Mouse (Mus musculus) CD8-positive naive resting alpha-beta T cell, adult 2 months (primary cell): Measurements from ENCODE around the gene Leng8.

Source experiments
- DNase-seq, 2 experiments: peaks; one replicate each; pipeline ENCODE4 v3.0.0; 2022; ENCODE audit warnings: low read depth in 2 of 2, low spot score in 2 of 2

Gene Leng8

DNA sequence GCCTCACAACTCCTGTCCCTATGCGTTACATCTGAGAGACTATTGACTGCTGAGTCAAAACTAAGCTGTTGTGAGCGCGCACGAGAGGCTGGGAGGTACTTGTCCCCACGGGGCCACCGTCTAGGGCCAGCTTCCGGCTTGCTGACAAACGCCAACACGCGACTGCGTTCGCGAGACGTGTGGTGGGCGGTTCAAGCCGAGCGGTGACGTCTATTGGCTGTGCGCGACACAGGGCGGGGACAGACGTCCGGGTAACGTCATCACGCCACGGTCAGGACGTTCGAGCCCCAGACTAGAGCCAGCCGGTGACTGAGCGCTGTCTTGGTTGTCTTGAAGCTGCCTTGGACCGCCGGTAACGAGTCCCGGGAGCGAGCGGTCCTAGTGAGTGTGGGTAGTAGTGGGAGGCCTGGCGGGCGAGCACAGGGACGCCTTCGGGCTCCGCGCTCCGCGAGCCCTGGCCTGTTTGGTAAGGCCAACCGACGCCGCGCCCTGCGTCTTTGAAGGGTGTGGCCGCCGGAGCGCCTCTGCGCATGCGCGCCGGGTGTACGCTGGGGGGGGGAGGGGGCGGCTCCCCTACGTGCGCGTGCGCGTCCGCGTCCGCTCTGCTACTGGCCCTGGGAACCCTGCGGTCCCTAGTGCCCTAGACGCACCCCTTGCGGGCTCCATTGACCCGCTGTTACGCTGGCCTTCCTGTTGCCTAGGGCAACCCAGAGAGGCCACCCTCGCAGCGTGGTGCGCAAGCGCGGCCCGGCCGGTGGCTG, at the start of gene Leng8:
Gene Leng8, plus strand, starts transcription at position 269 of the 761 bp plus-strand sequence.
- peak; percentile 98 to 99 for DNase-seq

DNA sequence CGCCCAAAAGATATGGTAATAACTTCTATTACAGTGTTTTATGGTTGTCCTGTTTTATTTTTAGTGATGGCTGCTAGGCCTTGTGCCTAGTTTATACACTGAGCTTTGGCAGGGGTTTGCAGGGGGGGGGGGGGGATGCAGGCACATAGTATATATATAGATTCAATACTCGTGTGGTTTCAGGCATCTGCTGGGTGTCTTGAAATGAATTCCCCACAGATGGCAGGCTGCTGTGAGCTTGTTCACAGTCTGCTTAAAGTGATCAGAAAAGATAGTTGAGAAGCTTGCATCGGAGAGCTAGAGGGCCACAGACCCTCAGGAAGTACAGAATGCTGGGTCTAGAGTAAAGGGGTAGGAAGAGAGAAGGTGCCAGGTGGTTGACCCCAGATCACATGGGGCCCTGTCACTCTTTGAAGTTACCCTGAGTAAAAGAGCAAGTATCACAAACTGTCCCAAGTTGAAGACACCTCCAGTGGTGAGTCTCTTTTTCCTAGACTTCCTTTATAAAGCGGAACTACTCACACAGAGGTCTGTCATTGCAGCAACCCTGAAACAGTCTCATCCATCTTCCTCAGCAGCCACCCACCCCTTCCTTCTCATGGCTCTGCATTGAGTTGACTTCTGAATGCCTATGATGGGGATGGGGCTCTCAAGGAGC, 49.5 kb upstream of the Leng8 start:
- no peak for DNase-seq

DNA sequence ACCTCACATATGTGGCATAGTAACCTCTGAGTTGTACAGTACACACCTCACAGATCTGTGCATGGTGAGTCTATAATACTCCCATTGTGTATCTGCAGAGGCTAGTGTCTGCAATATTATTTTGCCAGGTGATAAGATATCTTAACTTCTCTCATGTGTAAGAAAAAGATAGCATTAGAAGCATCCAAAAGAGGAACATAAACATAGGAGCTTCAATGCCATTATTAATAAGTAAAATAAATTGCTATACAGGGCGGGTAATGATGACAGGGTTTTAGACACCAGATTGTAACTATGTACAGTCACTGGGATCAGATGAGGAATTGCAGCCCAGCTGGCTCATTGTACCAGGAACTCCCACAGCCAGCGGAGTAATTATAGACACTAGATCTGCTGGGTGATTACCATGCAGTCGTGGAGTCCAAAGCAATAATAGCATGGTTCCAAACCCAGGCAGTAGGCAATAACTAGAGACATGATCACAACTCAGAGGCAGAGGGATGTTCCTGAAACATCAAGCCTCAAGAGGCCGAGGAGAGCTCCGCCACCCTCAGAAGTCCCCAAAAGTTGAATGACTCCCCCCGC, 48.9 kb upstream of the Leng8 start:
- DNase-seq = no peak

DNA sequence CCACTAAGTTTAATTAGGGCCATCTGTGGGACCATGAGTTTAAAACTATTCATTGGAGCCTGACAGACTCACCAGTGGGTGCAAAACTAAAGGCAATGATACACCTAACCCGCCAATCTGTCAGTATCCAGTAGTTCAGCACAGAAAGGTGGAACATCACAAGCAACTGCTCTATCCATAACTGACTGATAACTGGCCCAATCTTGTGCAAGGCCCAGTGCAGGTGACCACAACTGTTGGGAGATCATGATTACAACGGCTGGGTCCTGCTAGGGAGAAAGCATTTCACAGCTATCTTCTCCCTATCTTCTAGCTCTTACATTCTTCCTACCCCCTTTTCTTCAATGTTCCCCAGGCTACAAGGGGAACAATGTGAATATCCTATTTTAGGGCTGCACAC, 48.2 kb upstream of the Leng8 start:
- DNase-seq = no peak

DNA sequence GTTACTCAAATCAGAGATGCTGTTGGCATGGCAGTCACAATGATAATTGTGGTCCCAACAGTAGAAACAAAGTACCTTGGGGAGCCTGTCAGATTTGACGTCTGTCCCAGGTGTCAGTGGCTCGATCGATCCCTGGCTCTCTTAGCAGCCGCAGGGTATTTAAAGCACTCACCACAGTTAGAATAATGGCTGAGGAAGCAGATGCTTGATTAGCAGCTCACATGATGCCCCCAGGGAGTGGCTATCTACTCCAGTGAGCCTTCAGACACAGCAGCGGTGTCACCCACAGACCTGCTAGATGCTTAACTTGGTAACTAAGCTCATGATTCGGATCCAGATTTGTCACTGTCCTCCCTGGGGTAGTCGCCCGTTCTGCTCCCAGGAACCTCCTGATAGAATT, 45.7 kb upstream of the Leng8 start:
- DNase-seq = no peak

DNA sequence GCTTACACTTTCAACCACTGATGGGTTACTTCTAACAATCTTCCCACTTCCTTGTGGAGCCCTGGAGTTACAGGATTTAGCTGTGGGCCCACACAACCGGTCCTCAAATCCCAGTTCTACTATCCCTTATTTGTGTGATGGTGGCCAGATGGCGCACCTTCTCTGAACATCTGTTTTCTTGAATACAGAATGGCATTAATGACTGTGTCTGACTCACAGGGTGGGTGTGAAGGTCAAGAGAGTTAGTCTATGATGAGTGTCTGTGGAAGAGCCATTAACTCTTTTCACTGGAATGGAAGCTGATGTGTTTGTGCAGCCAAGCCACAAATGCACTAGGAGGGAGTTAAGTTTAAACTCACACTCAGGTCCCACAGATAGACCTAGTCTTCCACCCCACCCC, 38.5 kb upstream of the Leng8 start:
- DNase-seq = no peak

DNA sequence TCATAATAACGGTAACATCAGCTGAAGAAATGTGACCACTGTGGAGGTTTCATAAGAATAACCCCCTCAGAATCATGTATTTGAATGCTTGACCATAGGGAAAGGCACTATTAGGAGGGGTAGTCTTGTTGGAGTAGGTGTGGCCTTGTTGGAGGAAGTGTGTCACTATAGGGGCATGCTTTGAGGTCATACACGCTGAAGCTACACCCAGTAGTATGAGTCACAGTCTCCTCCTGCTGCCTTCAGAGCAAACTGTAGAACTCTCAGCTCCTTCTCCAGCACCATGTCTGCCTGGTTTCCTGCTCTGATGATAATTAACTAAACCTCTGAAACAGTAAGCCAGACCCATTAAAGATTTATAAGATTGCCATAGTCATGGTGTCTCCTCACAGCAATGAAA, 38.0 kb upstream of the Leng8 start:
- no peak for DNase-seq

DNA sequence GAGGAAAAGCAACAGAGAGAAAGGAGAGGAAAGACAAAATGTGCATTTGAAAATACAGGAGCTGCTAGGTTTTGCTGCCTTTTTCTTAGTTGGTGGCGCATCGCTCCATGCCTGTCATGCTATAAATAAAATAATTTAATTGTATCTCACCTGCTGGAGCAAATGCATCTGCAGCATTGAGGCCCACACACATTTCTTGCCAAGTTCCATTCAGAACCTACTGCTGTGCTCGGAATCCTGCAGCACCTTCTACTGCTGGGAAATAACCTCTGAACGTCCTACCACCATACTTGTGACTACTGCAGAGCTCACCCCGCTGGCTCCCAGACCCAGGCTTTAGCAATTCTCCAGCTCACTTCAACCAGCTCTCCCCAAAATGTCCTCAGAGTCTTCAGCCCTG, 35.7 kb upstream of the Leng8 start:
- no peak for DNase-seq

DNA sequence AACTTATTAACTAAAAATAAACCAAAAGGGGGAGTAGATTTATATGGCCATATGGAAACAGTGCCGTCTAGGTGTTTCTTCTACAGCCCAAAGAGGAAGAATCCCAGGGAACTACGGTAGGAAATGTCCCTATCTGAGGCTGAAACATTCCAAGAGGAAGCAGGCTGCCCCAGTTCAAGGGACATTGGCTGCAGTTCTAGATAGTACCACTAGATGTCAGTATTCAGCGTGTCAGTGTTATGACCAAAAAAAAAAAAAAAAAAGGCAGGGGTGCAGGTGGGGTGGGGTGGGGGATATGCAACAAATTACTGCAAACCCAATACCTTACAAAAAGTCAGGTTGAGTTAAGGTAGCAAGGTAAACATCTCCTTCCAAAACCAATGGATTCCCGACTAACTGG, 33.4 kb upstream of the Leng8 start:
- DNase-seq = peak in 1 of 2 experiments; percentile 42

DNA sequence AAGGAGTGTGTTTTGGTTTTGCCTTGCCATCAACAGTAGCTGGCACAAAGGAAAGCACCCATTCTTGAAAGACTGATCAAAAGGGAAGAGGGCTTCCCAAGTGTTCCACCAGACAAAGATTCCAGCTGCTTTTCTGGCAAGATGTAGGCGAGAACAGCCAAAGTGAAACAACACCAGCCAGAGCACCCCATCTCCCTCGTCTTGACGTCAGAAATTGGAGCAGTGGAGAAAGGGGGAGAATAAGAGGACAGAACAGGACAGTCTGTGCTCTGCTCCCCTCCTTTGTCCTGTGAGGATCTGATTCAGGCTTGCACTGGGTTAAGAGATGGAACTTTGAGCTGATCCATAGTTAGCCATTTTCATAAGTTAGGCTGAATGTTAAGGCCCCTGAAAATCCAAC, 25.1 kb upstream of the Leng8 start:
- no peak for DNase-seq

DNA sequence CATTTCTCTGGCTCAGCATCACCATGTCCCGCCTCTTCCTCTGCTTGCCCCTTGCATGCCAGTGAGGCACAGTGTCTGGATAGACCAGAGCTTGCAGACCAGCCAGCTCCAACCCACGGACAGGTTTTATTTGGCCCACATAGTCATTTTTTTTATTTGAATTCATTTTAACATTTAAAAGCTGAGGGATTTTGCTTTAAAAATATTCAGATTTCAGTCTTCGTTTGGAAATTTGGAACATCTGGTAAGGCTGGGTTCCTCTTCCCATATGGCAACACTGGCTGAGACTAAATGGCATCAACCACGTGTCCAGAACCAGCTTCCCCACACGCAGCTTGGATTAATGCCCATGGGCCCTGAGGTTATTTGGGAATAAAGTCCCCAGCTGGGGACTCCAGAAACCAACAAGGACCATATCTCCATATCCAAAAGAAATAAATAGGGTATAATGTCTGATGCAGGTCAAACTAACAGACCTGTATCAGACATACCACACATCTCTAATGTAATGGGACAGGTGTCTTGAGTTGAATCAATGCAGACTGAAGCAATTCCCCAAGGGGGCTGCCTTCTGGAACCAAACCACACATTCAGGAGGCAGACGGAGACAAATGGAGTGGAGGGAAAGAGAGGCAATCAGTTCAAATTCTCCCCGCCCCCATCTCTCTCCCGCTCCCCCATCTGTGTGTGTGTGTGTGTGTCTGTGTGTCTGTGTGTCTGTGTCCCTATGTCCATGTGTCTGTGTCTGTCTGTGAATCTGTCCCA, 19.6 kb upstream of the Leng8 start:
- DNase-seq = no peak

DNA sequence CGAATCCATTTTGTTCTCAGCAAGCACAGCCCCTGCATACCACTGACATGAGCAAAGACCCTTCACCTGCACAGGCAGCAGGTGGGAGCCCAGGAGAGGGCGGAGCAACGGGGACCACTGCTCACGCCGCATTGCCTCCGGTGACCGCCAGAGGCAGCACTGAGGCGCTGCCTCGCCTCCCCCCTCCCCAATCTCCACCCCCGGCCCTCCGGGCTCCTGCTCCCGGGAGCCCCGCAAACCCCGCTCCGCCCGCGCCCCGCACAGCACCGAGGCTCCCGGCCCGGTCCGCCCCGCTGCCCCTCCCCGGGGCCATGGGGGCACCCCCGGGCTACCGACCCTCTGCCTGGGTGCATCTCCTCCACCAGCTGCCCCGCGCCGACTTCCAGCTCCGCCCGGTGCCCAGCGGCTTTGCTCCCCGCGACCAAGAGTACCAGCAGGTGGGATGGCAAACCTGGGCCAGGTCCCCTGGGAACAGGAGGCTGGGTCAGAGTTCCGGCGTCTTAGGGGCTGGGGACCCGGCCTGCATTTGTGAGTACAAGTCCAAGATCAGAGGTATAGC, 17.4 kb upstream of the Leng8 start, which contains the start of gene Ttyh1:
Gene Ttyh1, plus strand, starts transcription at position 65 of the 559 bp plus-strand sequence.
- no peak for DNase-seq

DNA sequence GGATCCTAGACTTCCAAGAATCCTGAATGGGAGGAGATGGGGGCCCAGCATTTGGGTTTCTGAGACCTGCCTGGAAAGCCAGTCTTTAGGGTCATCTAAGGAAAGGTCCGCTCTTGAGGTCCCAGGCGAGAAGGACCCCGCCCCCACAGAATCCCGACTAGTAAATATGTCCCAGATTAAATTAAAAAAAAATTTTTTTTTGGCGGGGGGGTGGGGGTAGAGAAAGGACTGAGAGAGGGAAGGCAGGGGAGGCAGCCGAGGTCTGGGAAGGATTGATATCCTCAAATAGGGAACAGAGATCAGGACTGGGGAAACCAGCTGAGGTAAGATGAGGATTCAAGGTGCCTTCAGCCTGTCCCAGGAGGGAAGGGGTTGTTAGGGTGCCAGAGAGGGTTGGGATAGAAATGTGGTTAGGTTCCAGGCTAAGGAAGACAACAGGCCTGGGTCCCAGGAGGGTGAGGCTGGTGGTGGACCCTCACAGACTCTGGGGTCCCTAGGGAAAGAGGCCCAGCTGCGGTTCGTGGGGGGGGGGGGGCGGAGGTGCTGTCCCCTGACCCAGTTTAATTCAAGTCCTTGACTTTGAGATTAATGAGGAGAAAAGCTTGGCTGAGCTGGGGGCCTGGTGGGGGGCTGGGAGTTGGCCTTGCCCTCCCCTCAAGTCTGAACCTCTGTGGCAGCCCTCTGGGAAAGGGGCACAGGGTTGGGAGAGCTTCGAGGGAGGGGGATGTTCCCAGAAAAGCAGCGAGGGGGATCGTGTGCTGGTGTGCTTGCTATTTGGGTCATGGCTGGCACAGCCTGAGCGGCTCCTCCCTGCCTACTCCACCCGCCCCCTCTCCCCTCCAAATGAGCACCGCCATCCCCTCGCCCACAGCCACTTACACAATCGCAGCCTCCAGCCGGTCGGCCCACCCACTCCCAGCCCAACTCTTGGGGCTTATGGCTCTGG, 16.6 kb upstream of the Leng8 start:
- DNase-seq = no peak

DNA sequence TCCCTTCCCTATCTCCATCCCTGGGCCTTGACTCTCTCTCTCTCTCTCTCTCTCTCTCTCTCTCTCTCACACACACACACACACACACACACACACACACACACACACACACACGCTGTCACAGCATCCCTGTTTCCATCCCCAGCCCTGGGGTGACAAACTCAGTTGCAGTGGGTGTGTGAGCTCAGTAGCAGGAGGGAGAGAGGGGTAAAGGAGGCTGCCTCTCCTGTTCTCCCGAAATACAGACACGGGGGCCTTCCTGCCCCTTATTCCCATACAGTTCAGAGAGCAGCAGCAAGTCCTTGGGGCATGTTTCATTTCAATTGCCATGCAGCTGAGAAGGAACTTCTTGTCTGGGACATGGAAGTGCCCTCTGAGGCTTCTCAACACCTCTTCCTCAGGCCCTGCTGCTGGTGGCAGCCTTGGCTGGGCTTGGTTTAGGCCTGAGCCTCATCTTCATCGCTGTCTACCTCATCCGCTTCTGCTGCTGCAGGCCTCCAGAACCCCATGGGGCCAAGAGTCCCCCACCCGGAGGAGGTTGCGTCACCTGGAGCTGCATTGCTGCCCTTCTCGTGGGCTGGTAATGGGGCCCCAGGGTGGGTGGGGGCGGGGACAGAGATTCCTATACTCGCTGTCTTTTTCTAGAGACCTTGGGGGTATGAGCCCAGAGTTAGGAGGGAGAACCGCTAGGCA, 14.6 kb upstream of the Leng8 start:
- no peak for DNase-seq

DNA sequence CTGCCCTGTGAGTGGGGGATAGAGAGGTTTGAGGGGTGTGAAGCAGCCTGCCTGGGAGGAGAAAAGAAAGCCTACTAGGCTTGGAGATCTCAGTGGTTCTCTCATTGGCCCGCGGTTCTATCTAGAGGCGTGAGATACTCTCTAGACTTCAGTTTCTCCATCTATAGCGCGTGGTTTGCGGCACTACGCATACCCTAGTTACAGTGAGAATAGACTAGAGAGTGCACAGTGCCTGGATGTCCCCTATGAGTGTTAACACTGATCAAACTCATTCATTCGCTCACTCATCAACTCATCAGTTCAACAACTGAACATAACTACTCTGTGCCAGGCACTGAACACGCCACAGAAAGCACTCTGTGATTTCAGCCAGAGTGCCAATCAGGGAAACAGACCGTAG, 14.1 kb upstream of the Leng8 start:
- no peak for DNase-seq

DNA sequence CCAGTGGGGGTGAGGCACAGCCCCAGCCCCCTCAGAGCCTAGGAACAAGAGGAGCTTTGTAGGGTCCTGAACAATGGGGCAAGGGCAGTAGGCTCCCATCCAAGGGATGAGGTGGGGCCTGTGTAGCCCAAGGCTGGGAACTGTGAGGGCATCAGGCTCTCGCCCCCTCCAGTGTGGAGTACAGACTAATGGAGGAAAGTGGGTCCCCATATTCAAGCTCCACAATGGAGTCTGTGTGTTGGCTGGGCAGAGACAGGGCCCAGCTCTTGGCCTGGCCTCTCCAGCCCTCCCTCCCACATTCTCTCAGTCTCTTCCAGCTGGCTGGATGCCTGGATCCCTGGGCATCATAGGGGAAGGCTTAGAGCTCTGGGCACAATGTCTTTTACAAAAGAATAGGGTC, 13.1 kb upstream of the Leng8 start:
- no peak for DNase-seq

DNA sequence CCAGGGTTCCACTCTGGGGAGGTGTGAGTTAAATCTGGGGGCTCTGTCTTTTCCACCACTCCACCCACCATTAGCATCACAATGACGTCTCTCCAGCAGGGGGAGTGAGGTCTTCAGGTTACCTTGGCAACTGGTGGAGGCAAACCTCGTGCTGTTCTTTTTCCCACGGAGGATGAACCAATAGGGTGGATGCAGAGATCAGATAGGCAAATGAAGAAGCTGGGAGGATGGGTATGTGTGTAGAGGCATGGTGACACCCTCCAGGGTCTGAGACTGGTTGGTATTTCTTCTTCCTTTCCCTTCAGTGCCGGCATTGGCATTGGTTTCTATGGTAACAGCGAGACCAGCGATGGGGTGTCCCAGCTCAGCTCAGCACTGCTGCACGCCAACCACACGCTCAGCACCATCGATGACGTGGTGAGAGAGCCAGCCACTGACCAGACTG, 12.5 kb upstream of the Leng8 start:
- peak; percentile 43 to 48 for DNase-seq

DNA sequence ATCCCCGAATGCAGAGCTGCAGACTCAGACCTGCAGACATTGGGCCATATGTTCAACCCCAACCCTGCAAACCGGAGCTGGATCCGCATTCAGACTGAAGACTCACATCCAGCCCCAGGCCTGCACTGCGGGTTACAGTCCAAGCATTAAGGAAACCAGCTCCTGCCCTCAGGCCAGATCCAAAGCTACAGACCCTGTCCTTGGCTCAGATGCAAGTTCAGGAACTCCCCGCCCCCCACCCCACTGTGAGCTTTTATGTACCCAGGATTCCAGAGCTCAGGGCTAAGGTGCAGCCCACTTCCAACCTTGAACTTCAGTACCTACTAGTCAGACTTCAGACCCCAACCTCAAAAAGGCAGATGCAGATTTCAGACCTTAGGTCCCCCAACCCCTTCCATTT, 12.0 kb upstream of the Leng8 start:
- DNase-seq = no peak

DNA sequence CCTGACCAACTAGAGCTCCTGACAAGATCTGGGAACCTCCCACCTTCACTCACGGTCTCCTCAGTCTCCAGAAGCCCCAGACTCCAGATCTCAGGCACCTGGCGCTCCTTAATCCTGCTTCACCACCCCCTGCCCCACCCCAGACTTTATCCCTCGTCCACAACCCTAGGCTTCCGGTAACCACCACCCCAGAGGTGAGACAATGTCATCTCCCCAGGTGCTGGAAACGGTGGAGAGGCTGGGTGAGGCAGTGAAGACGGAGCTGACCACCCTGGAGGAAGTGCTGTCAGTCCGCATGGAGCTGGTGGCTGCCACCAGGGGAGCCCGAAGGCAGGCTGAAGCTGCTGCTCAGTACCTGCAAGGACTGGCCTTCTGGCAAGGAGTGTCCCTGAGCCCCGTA, 11.5 kb upstream of the Leng8 start:
- no peak for DNase-seq
